Mouse (Mus musculus): ENCODE measurements around the gene Ptpn6.

DNA sequence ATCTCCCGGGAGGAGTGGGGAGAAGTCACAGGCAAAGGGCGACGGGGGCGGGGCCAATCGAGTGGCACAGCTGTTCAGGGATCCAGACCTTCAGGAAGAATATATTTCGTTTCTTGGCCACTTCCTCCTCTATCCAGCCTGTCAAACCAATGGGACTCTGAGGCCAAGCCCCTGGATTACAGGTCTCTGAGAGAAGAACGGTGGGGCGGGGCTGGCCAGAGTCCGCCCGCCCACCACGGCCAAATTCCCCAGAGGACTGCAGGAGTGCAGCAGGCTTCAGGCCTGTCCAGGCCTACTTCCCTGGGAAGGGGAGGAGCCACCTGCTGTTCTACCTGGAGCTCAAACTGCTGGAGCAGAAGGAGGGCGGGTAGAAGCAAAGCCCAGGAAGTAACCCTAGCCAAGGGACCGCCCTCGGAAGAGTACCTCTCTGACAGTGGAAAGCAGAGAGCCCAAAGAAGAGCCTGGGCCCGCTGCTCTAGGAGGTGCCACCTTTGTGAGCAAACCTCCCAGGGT, at the start of gene Ptpn6:
- TF ChIP-seq CTCF (conservative IDR thresholded peaks at IDR 0.05; ENCODE audit: insufficient read depth, insufficient read length, low read depth, low read length), result 0 out of 2 replicates have a peak, but pooled peaks have one; percentile 13
- peak; percentile 12 for TF ChIP-seq POLR2A (IDR thresholded peaks at IDR 0.05; ENCODE audit: low read depth, low read length)

Measured in kidney, adult 2 months (tissue).